Mouse (Mus musculus): ENCODE results near the gene Fam71e2. TPM values are rescaled to one million over a fixed set of nuclear protein-coding genes. Genes with fewer than 3 reads are reported as not detected.

Gene Fam71e2
- polyA plus RNA-seq, 1 experiment from 2014 or later: not detected

GRCm38 (mm10) chr7:4783667-4784268 lies 12.7 kb upstream of the Fam71e2 start:
- no peak overlapping the region for H3K4me2 ChIP-seq (ENCODE audit: low read length)
- no peak overlapping the region for H3K9ac ChIP-seq (replicated peaks; ENCODE audit: low read length)
- no peaks in the 10 kb centered on the region for H3K9me3 ChIP-seq (ENCODE audit: control insufficient read depth, low read length)
- no peak overlapping the region for H3K4me3 ChIP-seq (replicated peaks; ENCODE audit: low read depth, low read length)
- H3K4me1 ChIP-seq (ENCODE audit: control insufficient read depth, insufficient read depth, low read length): no peaks in the 10 kb centered on the region
- DNase-seq: no peak
- H3K27ac ChIP-seq (replicated peaks; ENCODE audit: low read depth, low read length): no peak overlapping the region
- ATAC-seq (ENCODE audit: low FRiP score, low TSS enrichment): no peak
- no peaks in the 10 kb centered on the region for H3K36me3 ChIP-seq (ENCODE audit: control insufficient read depth, insufficient read depth, low read length)
- WGBS: 87% methylated on average over 14 of the region's 14 CpGs
- peaks cover 7% of the 10 kb centered on the region; the same call in 1 of the 2 replicates for H3K27me3 ChIP-seq (ENCODE audit: control insufficient read depth, insufficient read depth, low read length)

GRCm38 (mm10) chr7:4782759-4783158 lies 11.7 kb upstream of the Fam71e2 start, which contains the start of the genes Il11 and Tmem190:
TSS of gene Il11 (minus strand) at chr7:4782859.
TSS of gene Tmem190 (plus strand) at chr7:4782937.
- ATAC-seq (ENCODE audit: low FRiP score, low TSS enrichment) (no peak), DNase-seq (no peak)
- no peaks in the 10 kb centered on the region for H3K9me3 ChIP-seq (ENCODE audit: control insufficient read depth, low read length)
- H3K9ac ChIP-seq (replicated peaks; ENCODE audit: low read length): no peak within 1 kb of the TSS
- 67% methylated on average over 2 of the region's 2 CpGs for WGBS
- no peak within 1 kb of the TSS for H3K4me3 ChIP-seq (replicated peaks; ENCODE audit: low read depth, low read length)
- H3K4me2 ChIP-seq (ENCODE audit: low read length): no peak within 1 kb of the TSS
- peaks cover 17% of the 10 kb centered on the region; the same call in 1 of the 2 replicates for H3K27me3 ChIP-seq (ENCODE audit: control insufficient read depth, insufficient read depth, low read length)
- no peaks in the 10 kb centered on the region for H3K4me1 ChIP-seq (ENCODE audit: control insufficient read depth, insufficient read depth, low read length)
- no peaks in the 10 kb centered on the region for H3K36me3 ChIP-seq (ENCODE audit: control insufficient read depth, insufficient read depth, low read length)
- H3K27ac ChIP-seq (replicated peaks; ENCODE audit: low read depth, low read length): no peak within 1 kb of the TSS

GRCm38 (mm10) chr7:4782130-4782529 lies 11.0 kb upstream of the Fam71e2 start:
- Histone ChIP-seq H3K27ac (replicated peaks; ENCODE audit: low read depth, low read length) (no peak overlapping the region), H3K9ac (replicated peaks; ENCODE audit: low read length) (no peak overlapping the region), H3K4me3 (replicated peaks; ENCODE audit: low read depth, low read length) (no peak overlapping the region), H3K4me2 (ENCODE audit: low read length) (no peak overlapping the region), H3K4me1 (ENCODE audit: control insufficient read depth, insufficient read depth, low read length) (no peaks in the 10 kb centered on the region), H3K36me3 (ENCODE audit: control insufficient read depth, insufficient read depth, low read length) (no peaks in the 10 kb centered on the region), H3K9me3 (ENCODE audit: control insufficient read depth, low read length) (no peaks in the 10 kb centered on the region), H3K27me3 (ENCODE audit: control insufficient read depth, insufficient read depth, low read length) (peaks cover 24% of the 10 kb centered on the region)
- WGBS: 58% methylated on average over 3 of the region's 3 CpGs
- DNase-seq (no peak), ATAC-seq (ENCODE audit: low FRiP score, low TSS enrichment) (no peak)

GRCm38 (mm10) chr7:4779921-4780320 lies 8.8 kb upstream of the Fam71e2 start:
- Histone ChIP-seq H3K27me3 (ENCODE audit: control insufficient read depth, insufficient read depth, low read length) (peaks cover 39% of the 10 kb centered on the region), H3K9ac (replicated peaks; ENCODE audit: low read length) (no peak overlapping the region), H3K4me2 (ENCODE audit: low read length) (no peak overlapping the region), H3K4me1 (ENCODE audit: control insufficient read depth, insufficient read depth, low read length) (no peaks in the 10 kb centered on the region), H3K4me3 (replicated peaks; ENCODE audit: low read depth, low read length) (no peak overlapping the region), H3K27ac (replicated peaks; ENCODE audit: low read depth, low read length) (no peak overlapping the region), H3K36me3 (ENCODE audit: control insufficient read depth, insufficient read depth, low read length) (no peaks in the 10 kb centered on the region), H3K9me3 (ENCODE audit: control insufficient read depth, low read length) (no peaks in the 10 kb centered on the region)
- DNase-seq (no peak), ATAC-seq (ENCODE audit: low FRiP score, low TSS enrichment) (no peak)
- WGBS: 36% methylated on average over 5 of the region's 5 CpGs

- Histone ChIP-seq H3K27me3 (ENCODE audit: control insufficient read depth, insufficient read depth, low read length) (peaks cover 39% of the 10 kb centered on the region), H3K4me2 (ENCODE audit: low read length) (no peak overlapping the region), H3K9ac (replicated peaks; ENCODE audit: low read length) (no peak overlapping the region), H3K9me3 (ENCODE audit: control insufficient read depth, low read length) (no peaks in the 10 kb centered on the region), H3K36me3 (ENCODE audit: control insufficient read depth, insufficient read depth, low read length) (no peaks in the 10 kb centered on the region), H3K4me1 (ENCODE audit: control insufficient read depth, insufficient read depth, low read length) (no peaks in the 10 kb centered on the region), H3K27ac (replicated peaks; ENCODE audit: low read depth, low read length) (no peak overlapping the region), H3K4me3 (replicated peaks; ENCODE audit: low read depth, low read length) (no peak overlapping the region)
- DNase-seq (no peak), ATAC-seq (ENCODE audit: low FRiP score, low TSS enrichment) (no peak)
- 2% methylated on average over 19 of the region's 20 CpGs for WGBS
These were observed 6.9 kb upstream of the Fam71e2 start for GRCm38 (mm10) chr7:4777851-4778637.

- H3K9me3 ChIP-seq (ENCODE audit: control insufficient read depth, low read length): no peaks in the 10 kb centered on the region
- peak overlapping the region; percentile 42; the same call in 1 of the 2 replicates for H3K9ac ChIP-seq (replicated peaks; ENCODE audit: low read length)
- H3K4me3 ChIP-seq (replicated peaks; ENCODE audit: low read depth, low read length): peak overlapping the region; percentile 33
- peak; percentile 66 for ATAC-seq (ENCODE audit: low FRiP score, low TSS enrichment)
- H3K4me2 ChIP-seq (ENCODE audit: low read length): peak overlapping the region; percentile 51
- WGBS: 2% methylated on average over 48 of the region's 56 CpGs
- peaks cover 39% of the 10 kb centered on the region for H3K27me3 ChIP-seq (ENCODE audit: control insufficient read depth, insufficient read depth, low read length)
- H3K27ac ChIP-seq (replicated peaks; ENCODE audit: low read depth, low read length): no peak overlapping the region
- H3K36me3 ChIP-seq (ENCODE audit: control insufficient read depth, insufficient read depth, low read length): no peaks in the 10 kb centered on the region
- no peaks in the 10 kb centered on the region for H3K4me1 ChIP-seq (ENCODE audit: control insufficient read depth, insufficient read depth, low read length)
- DNase-seq: peak; percentile 72
These were observed 6.0 kb upstream of the Fam71e2 start for GRCm38 (mm10) chr7:4776861-4777830.

GRCm38 (mm10) chr7:4776131-4776530 lies 5.0 kb upstream of the Fam71e2 start:
- ATAC-seq (ENCODE audit: low FRiP score, low TSS enrichment) (no peak), DNase-seq (no peak)
- Histone ChIP-seq H3K9me3 (ENCODE audit: control insufficient read depth, low read length) (no peaks in the 10 kb centered on the region), H3K4me1 (ENCODE audit: control insufficient read depth, insufficient read depth, low read length) (no peaks in the 10 kb centered on the region), H3K9ac (replicated peaks; ENCODE audit: low read length) (no peak overlapping the region), H3K27ac (replicated peaks; ENCODE audit: low read depth, low read length) (no peak overlapping the region), H3K27me3 (ENCODE audit: control insufficient read depth, insufficient read depth, low read length) (peaks cover 39% of the 10 kb centered on the region), H3K4me2 (ENCODE audit: low read length) (no peak overlapping the region), H3K4me3 (replicated peaks; ENCODE audit: low read depth, low read length) (no peak overlapping the region), H3K36me3 (ENCODE audit: control insufficient read depth, insufficient read depth, low read length) (no peaks in the 10 kb centered on the region)
- WGBS: 54% methylated on average over 10 of the region's 10 CpGs

- no peak overlapping the region for H3K27ac ChIP-seq (replicated peaks; ENCODE audit: low read depth, low read length)
- H3K4me3 ChIP-seq (replicated peaks; ENCODE audit: low read depth, low read length): no peak overlapping the region
- 17% methylated on average over 4 of the region's 4 CpGs for WGBS
- H3K9ac ChIP-seq (replicated peaks; ENCODE audit: low read length): no peak overlapping the region
- ATAC-seq (ENCODE audit: low FRiP score, low TSS enrichment) (no peak), DNase-seq (no peak)
- H3K4me1 ChIP-seq (ENCODE audit: control insufficient read depth, insufficient read depth, low read length): no peaks in the 10 kb centered on the region
- H3K27me3 ChIP-seq (ENCODE audit: control insufficient read depth, insufficient read depth, low read length): no peaks in the 10 kb centered on the region
- H3K4me2 ChIP-seq (ENCODE audit: low read length): no peak overlapping the region
- H3K9me3 ChIP-seq (ENCODE audit: control insufficient read depth, low read length): no peaks in the 10 kb centered on the region
- H3K36me3 ChIP-seq (ENCODE audit: control insufficient read depth, insufficient read depth, low read length): no peaks in the 10 kb centered on the region
These were observed 6.0 kb downstream of the Fam71e2 start for GRCm38 (mm10) chr7:4764946-4765710.
